Mouse (Mus musculus): Measurements from ENCODE around the gene Spata18. TPM values are rescaled to one million over a fixed set of nuclear protein-coding genes. Genes with fewer than 3 reads are reported as not detected.

The Spata18 gene
- total RNA-seq, 2 experiments from 2014 or later = 0.23 to 0.42 TPM

DNA sequence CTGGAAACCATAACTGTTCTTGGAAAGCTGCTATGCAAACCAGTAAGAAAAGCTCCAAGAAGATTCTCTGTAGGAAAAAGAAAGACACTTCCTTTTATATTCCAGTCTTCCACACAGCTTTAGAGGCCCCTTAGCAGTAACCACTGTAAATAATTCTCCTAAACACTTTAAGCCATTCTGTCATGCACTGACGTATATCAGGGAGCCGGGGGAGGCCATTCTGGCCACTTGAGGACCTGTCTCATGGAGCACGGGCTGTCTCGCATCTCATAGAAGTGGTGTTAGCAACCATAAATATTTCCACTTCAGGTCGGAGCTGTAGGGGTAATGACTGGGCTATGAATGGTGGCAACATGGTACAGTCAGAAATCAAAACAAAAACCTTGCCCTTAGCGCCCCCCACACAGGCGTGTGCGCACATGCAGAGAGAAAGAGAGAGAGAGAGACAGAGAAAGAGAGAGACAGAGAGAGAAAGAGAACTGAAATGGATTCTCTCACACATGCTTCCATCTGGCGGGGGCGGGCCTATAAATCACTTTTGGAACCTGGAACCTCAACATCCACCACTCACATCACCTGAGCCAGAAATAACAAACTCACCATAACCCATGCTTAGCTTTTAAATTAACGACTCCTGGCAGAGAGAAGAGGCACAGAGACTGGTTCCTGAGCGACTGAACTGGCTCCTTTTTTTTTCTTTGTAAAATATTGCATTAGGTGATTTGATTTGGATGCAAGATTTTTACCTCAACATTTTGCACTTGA is 50.9 kb downstream of the Spata18 start:
- DNase-seq (ENCODE audit: low spot score in 2 of 2) = no peak
- intact Hi-C loops (cut with DNase I) = no loop called here

DNA sequence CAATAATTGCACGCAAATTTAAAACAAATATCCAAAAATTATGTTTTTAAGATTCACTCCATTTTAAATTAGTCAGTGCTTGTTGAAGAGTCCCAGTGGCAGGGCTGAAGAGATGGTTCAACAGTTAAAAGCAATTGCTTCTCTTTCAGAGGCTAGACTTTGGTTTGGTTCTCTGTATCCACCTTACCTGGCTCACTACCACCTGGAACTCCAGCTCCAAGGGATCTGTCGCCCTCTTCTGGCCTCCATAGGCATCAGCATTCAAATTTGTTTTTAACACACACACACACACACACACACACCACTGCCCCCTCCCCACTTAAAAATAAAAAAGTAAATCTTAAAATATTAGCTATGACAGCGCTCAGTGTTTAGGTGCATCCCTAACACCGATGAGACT is 51.9 kb downstream of the Spata18 start:
- DNase-seq (ENCODE audit: low spot score in 2 of 2) = no peak
- intact Hi-C loops (cut with DNase I) = no loop called here

DNA sequence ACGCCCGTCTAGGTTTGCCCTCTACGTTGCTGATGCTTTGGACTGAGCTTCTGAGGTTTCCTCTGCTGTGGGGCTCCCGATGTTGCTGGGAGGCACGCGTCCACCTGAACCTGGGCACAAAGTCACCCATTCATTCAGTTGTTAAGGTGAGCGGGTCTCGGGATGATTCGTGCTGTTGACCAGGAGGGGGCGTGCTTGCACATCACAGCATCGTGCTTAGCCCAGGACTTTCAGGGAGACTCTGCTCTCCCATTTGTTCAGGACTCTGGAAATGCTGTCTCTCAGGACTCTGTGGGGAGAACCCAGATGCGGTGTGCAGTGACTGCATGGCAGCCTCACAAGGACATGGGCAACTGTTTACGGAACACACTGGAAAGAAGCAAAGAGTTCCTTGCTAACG is 53.1 kb downstream of the Spata18 start:
- intact Hi-C loops (cut with DNase I) = no loop called here
- DNase-seq (ENCODE audit: low spot score in 2 of 2) = no peak

DNA sequence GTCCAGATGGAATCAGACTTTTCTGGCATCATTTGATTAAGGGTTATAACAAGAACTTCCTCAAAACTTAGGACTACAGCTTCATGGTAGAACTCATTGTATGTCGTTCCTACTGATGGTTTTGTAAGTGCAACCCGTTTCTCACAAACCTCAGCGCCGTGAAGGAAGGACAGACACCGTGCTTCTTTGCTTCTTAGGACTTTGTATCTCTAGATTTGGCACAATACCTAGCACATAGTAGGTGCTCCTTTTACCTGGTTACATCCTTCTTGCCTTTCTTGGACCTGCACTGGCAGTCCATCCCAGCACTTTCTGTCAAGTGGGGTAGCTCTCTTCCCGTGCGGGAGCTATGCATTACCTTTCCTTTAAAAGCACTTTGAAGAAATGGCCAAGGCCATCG is 53.6 kb downstream of the Spata18 start:
- intact Hi-C loops (cut with DNase I) = no loop called here

DNA sequence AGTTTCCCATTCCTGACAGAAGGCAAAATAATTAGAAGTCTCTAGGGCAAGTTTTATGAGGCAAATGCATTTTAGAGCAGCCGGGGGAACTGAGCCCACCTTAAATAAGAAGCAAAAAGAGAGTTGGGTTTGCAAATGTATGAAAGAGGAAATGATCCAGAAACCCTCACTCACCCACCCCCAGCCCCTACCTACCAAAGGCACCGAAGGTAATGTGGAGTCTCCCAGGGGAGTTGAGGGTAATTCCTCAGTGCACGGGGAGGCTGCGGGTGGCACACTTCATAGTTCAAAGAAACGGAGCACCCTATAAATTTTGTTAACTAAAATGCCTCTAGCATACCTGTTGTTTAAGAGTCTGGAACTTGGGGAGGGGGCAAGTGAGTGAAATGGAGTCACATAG is 54.1 kb downstream of the Spata18 start:
- intact Hi-C loops (cut with DNase I) = no loop called here
- DNase-seq (ENCODE audit: low spot score in 2 of 2) = no peak

More for the DNA sequence above, 53.6 kb downstream of the Spata18 start:
- DNase-seq (ENCODE audit: low spot score in 2 of 2) = no peak

DNA sequence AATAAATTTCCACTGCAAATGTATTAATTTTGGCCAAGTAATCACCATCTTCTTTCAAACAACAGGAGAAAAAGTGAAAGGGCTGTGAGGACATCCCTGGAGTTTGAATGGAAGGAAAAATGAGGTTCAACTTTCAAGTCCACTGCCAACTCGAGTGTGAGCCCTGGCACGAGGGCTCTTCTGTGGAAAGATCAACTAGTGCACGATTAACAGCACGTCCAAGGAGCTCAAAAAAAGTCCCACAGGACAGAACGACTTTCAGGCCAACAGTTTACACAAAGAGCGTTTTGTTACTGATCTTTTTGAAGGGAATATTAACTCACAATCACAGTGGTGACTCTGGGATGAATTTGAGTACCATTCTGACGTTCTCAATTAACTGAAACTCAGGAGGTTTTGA is 61.7 kb downstream of the Spata18 start:
- intact Hi-C loops (cut with DNase I) = no loop called here
- DNase-seq (ENCODE audit: low spot score in 2 of 2) = no peak

DNA sequence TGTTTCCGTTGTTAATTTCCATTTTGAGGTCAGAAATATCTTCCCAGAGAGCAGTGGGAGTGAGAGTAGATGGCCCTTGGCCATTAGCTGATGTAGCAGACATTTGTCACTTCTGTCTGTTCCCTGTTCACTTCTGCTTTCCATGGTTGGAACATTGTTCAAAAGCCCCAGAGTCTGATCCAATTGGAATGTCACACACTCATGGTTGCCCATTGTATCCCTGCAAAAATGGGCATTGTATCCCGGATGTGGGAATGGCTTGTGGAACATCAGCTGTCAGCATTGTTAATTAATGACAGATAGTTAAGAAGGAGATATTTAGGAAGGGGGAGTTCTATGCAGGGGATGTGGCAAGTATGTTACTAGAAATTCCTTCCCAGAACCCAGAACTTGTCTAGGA is 65.8 kb downstream of the Spata18 start:
- intact Hi-C loops (cut with DNase I) = no loop called here
- no peak for DNase-seq (ENCODE audit: low spot score in 2 of 2)

DNA sequence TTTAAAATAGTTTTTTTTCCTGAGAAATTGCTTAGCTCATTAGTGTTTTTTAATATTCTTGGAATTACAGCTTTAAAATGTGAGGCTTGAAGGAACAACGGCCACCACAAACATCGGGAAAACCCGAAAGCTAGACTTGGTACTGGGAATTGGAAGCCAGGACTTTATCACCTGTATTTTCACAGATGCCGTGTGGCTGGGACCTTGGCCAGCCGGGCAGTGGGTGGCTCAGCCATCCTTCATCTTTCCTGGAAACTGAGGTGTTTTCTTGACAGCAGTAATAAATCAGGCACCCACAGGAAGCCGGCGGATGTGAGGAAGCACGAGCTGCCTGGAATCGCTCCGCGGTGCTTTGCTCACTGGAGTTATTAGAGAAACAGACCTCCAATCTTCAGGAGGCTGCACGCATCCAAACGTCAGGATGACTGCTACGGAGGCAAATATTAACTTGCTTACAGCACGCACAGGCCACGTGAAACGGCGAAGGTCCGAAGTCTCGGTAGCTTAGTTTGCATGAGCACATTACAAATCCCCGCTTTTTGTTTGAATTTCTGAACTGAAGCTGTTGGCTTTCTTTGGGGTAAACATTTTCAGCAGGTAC is 70.6 kb downstream of the Spata18 start:
- no peak for DNase-seq (ENCODE audit: low spot score in 2 of 2)
- intact Hi-C loops (cut with DNase I) = no loop called here

DNA sequence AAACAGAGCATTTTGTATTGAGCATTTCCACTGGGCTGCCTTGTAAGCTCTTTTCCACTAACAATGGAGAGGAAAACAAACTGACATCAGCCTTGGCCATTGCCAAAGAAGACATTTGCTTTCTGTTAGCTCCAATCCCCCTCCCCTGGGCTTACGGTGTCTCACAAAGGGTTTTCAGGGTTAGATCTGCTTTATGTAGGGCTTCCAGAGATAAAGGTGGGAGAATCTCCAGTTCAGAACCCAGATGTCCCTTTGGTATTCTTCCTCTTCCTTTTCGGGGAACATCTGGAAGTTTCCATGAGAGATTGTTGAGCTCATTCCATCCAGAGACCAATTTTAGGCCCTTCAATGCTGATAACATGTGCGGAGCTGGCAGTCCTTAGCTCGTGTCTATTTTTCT is 74.8 kb downstream of the Spata18 start:
- no peak for DNase-seq (ENCODE audit: low spot score in 2 of 2)
- intact Hi-C loops (cut with DNase I) = no loop called here

DNA sequence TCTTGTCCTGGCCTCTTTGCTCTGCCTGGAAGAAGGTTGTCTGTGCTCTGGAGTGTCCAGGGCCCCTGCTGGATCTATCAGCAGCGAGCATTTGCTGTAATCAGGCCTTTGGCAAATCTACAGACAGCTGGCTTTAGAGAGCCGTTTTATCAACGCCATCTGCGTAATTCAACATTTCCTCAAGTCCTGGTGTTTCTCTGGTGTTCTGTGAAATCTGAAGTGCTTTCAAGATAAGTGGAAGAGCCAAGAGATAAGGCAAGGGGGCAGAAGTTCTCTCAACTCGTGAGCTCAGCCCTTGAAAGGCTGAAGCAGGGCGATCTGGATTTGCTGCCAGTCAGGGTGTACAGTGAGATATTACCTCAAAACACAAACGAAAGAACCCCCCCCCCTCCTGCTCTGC is 77.5 kb downstream of the Spata18 start:
- no peak for DNase-seq (ENCODE audit: low spot score in 2 of 2)

More for the DNA sequence above, 77.5 kb downstream of the Spata18 start:
- intact Hi-C loops (cut with DNase I) = no loop called here

Other genes with a start within 250 kb of the Spata18 start
- 1 to 10 TPM; 1.7 to 2.1 TPM for gene Cwh43, start 245.3 kb upstream of the Spata18 start, total RNA-seq (2021)
- gene Dcun1d4, start 170.4 kb upstream of the Spata18 start, total RNA-seq (2021) = 100 to 1,000 TPM; 120 to 135 TPM
- not detected for gene Lrrc66, start 18.9 kb upstream of the Spata18 start, total RNA-seq (2021)
- gene Sgcb, start 3.6 kb upstream of the Spata18 start, total RNA-seq (2021) = 10 to 100 TPM; 49.0 TPM